Mouse (Mus musculus) thymus, adult 2 months (tissue): ENCODE measurements at regions not wholly inside any gene's neighbourhood (a gene's known extent, or its start where the extent isn't known, plus 50 kb on each side); places are given as distances from the start of the nearest gene placed in this dataset.

Experiments
- DNase-seq: peaks from one replicate; pipeline ENCODE4 v3.0.0; 2021
- H3K27ac ChIP-seq: fragments of 200-500 bp; 2 replicates; pipeline ENCODE4 v1.5.1; 2012; ENCODE audit warnings: low read length, control low read depth; ENCODE audit not compliant: control insufficient read depth, insufficient read depth
- H3K27me3 ChIP-seq: fragments of 200-500 bp; 2 replicates; pipeline ENCODE4 v1.6.1; 2012; ENCODE audit warnings: mild to moderate bottlenecking, low read length, moderate library complexity, mixed read lengths; ENCODE audit not compliant: control insufficient read depth, insufficient read depth
- H3K36me3 ChIP-seq: fragments of 200-500 bp; 2 replicates; pipeline ENCODE4 v1.6.1; 2012; ENCODE audit warnings: mild to moderate bottlenecking, low read length, moderate library complexity; ENCODE audit not compliant: control insufficient read depth, insufficient read depth
- H3K4me1 ChIP-seq: fragments of 200-500 bp; replicated peaks from 2 replicates; pipeline ENCODE4 v1.6.1; 2012; ENCODE audit warnings: low read length; ENCODE audit not compliant: control insufficient read depth, insufficient read depth
- H3K4me3 ChIP-seq: fragments of 200-500 bp; 2 replicates; pipeline ENCODE4 v1.5.1; 2012; ENCODE audit warnings: mild to moderate bottlenecking, low read length, control low read depth, moderate library complexity; ENCODE audit not compliant: control insufficient read depth, insufficient read depth
- CTCF ChIP-seq: fragments of 200-500 bp; IDR thresholded peaks from 2 replicates; pipeline ENCODE4 v1.5.1; 2012; ENCODE audit warnings: mild to moderate bottlenecking, control low read depth, low read length, moderate library complexity, borderline replicate concordance; ENCODE audit not compliant: control insufficient read depth, poor library complexity, insufficient read depth; ENCODE audit errors: extremely low read depth
- POLR2A ChIP-seq: fragments of 200-500 bp; IDR thresholded peaks from 2 replicates; pipeline ENCODE4 v1.6.1; 2012; ENCODE audit warnings: mild to moderate bottlenecking, low read length, control low read depth, moderate library complexity; ENCODE audit not compliant: control insufficient read depth, poor library complexity, insufficient read depth; ENCODE audit errors: extremely low read depth
- WGBS: fragments of 180-500 bp; shearing (Covaris S2); methylation state at CpG from one replicate; pipeline ENCODE4 v1.1.7; 2018; 5-methylcytosine and 5-hydroxymethylcytosine counted together

DNA sequence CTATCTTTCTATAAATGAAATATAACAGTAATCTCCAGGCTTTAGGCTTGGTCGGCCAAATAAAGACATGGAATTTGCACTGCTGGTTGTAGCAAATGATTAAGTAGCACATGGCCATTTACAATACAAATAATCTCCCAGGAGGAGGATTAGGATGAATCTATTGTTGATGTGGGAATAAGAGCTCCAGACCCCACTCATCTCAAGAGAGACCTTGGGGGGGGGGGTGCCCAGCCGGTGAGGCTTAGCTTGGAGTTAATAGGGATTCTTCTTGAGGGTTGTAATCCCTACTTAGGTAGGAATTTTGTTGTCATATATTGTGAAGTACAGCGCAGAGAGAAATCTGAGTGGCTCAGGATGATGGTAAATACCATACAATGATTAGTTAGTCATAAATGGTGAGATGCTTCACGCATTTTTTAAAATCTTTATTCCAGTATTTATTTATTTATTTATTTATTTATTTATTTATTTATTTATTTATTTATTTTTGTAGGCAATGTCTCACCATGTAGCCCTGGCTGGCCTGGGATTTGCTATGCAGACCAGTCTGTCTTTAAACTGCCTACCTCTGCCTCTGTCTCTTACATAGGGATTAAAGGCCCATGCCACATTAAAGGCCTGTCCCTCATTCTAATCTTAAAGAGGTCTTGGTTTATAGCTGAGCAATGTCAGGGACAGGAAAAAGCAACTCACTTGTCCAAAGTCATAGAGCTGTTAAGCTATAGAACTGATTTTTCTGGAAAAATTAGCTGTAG lies 175.7 kb upstream of the Sel1l start:
- DNase-seq = no peak
- H3K4me3 ChIP-seq = no peak overlapping the region
- no peaks in the 10 kb centered on the region for H3K36me3 ChIP-seq
- 92% methylated on average over 4 of the region's 4 CpGs for WGBS
- H3K27ac ChIP-seq = no peak overlapping the region
- H3K27me3 ChIP-seq = no peaks in the 10 kb centered on the region
- no peaks in the 10 kb centered on the region for H3K4me1 ChIP-seq
- TF ChIP-seq CTCF (no peak), POLR2A (no peak)

DNA sequence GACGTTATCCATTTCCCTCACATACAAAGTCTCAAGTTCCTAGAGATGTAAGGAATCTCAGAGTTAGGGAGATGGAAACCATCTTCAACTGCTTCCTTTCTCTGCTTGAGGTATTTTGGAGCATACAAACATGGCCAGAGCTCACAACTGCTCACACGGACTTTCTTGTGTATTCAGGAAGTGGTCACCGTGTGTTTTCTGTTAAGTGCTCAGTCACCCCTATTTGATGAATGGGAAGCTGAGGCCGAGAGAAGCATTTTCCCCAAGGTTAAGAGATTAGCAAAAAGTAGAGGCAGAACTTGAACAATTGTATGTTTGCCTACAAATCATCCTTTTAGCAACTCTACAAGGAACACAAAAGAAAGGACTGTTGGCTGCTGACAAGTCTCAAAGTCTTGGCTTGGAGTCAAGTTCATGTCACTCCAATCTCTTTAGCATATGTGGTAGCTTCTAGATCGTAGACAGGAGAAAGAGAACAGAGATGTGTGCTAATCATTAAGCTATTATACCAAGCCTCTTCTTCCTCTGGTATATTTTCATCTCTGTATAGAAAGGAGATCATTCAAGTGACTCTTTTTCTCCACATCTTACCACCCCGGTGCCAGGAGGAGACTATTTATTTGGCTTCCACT lies 170.8 kb upstream of the Sel1l start:
- 31% methylated on average over 6 of the region's 6 CpGs for WGBS
- no peak for DNase-seq
- Histone ChIP-seq H3K4me3 (no peak overlapping the region), H3K27ac (no peak overlapping the region), H3K36me3 (no peaks in the 10 kb centered on the region), H3K27me3 (no peaks in the 10 kb centered on the region), H3K4me1 (no peaks in the 10 kb centered on the region)
- TF ChIP-seq POLR2A (no peak), CTCF (no peak)

DNA sequence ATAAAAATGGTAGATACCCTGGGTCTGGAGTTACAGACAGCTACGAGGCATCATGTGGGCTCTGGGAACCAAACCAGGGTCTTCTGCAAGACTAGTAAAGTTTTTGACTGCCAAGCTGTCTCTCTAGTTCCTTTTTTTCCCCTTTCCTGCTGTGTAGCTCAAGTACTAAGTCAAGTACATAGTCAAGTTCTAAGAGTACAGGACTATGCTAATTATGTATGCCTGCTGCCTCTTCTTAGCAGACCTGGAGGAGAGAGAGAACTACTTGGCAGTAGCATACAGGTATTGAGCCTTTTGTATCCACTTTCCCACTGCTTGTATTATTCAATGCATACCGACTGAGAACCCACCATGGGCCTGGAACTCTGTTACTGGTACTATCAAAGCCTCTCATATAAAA lies 166.4 kb upstream of the Sel1l start:
- TF ChIP-seq POLR2A (no peak), CTCF (no peak)
- H3K27ac ChIP-seq = no peak overlapping the region
- H3K4me3 ChIP-seq = no peak overlapping the region
- H3K36me3 ChIP-seq = no peaks in the 10 kb centered on the region
- no peaks in the 10 kb centered on the region for H3K4me1 ChIP-seq
- DNase-seq = no peak
- H3K27me3 ChIP-seq = no peaks in the 10 kb centered on the region
- WGBS = 88% methylated on average over 2 of the region's 2 CpGs

DNA sequence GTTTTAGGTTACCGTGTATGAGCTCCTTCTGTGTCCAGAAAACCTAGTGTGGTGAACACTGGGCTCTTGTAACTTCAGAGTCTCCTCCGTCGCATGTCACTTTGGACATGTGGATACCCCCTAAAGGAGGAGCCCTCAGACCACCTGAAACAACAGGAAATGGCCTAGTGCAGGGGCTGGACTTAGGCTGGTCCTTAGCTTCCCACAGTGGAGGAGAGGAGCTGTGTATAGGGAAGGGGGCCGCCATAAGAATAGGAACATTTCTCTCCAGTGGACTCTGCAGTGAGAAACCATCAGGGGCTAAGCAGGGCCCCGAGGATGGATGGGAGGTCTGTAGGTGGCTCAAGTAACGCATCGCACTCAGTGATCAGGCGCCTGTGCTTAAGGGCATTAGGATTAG lies 165.0 kb upstream of the Sel1l start:
- H3K4me3 ChIP-seq = no peak overlapping the region
- TF ChIP-seq POLR2A (no peak), CTCF (no peak)
- 90% methylated on average over 8 of the region's 8 CpGs for WGBS
- H3K27me3 ChIP-seq = no peaks in the 10 kb centered on the region
- H3K27ac ChIP-seq = no peak overlapping the region
- DNase-seq = no peak
- no peaks in the 10 kb centered on the region for H3K36me3 ChIP-seq
- no peaks in the 10 kb centered on the region for H3K4me1 ChIP-seq

DNA sequence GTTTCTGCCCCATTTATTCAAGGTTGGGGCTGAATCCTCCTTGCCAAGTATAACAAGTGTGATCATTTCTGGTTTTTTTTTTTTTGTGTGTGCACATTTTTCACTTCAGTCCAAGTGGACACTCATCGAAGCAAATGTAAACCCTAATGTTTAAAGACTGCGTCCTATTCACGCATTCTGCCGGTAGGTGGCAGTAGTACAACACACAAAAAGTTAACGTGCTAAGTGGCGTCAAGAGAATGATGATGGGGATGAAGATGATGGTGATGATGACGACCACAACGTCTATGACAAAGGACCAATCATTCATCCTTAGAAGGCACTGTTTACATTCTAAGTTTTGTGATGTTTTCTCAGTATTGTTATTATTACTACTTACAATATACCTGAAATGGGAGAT lies 164.3 kb upstream of the Sel1l start:
- Histone ChIP-seq H3K27me3 (no peaks in the 10 kb centered on the region), H3K27ac (no peak overlapping the region), H3K4me1 (no peaks in the 10 kb centered on the region), H3K36me3 (no peaks in the 10 kb centered on the region), H3K4me3 (no peak overlapping the region)
- TF ChIP-seq CTCF = no peak
- TF ChIP-seq POLR2A = no peak
- WGBS = 9% methylated on average over 8 of the region's 8 CpGs
- DNase-seq = peak; percentile 4

DNA sequence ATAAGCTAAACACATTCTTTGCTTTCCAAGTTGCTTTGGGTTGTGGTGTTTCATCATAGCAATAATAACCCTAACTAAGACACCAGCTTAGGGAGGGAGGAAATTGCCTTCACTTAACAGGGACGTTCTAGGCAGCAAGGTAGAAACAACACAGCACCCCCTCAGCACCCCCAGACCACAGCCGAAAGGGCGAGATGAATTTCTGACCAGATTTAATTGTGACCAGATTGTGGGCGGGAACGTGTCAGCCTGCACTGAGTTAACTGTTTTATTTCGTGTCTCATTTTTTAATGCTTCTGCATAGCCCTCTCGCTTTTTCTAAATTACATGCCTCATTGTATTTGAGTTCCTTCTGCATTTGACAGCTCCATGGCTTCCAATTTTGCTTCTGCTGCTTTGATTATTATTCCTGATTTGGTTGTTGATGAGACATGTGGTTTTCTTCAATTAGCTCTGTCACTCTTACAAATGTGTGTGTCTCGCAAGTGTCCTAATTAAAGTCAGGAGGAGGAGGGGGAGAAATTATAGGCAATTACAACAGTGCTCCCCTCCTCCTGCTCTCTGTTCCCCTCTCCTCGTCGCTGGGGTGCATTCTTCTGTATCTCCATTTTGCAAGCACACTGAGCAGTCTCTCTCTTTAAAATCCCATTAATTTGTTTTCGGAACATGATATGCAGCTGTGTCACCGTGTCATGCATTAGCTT lies 155.6 kb upstream of the Sel1l start:
- DNase-seq = no peak
- Histone ChIP-seq H3K27ac (no peak overlapping the region), H3K4me3 (no peak overlapping the region), H3K27me3 (no peaks in the 10 kb centered on the region), H3K4me1 (no peaks in the 10 kb centered on the region), H3K36me3 (no peaks in the 10 kb centered on the region)
- WGBS = 84% methylated on average over 12 of the region's 12 CpGs
- no peak for TF ChIP-seq CTCF
- TF ChIP-seq POLR2A = no peak

DNA sequence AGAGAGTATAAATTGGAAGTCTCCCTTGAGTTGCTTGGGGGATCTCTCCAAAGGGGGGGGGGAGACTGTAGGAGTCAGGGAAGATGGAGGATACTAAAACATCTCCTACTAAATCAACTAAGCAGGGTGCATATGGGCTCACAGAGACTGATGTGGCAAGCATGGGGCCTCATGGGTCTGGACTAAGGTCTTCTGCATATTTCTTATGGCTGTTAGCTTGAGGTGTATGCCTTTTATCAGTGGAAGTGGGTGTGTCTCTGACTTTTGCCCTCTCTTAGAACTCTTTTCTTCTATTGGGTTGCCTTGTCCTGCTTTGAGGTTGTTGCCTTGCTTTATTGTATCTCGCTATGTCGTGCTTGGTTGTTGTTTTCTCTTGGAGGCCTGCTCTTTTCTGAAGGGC lies 150.1 kb upstream of the Sel1l start:
- Histone ChIP-seq H3K4me1 (no peaks in the 10 kb centered on the region), H3K27me3 (no peaks in the 10 kb centered on the region), H3K36me3 (no peaks in the 10 kb centered on the region), H3K4me3 (no peak overlapping the region), H3K27ac (no peak overlapping the region)
- DNase-seq = no peak
- TF ChIP-seq POLR2A (no peak), CTCF (no peak)
- WGBS = 93% methylated on average over 2 of the region's 2 CpGs
